ENCODE assay signal across 13 mouse cellular contexts in the genomic region with DNA sequence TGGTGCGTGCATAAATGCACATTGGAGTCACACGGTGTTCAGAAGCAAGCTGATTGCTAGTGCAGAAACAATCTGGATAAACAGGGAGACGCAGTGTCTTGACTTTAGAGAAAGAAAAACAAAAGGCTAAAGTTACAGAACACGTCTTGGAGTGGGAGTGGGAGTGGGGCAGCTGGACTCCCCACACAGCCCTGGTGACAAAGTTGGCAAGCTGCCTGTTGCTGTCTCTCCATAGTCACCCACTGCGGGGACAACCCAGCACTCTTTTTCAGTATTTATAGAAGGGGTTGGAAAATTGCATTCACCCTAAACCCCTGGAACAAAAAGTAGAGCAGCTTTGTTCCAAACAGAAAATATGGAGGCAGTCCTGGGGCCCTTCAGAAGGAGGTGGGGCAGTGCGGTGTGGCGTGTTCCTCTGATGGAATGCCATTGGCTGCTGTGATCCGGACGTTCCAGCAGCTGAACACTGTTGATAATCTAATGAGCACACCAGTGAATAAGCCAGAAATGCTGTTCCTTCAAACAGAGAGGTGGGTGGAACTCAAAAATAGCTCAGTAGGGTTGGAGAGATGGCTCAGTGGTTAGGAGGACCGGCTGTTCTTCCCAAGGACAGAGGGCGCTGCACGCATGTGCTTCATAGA. TPM values are rescaled to one million over a fixed set of nuclear protein-coding genes. Genes with fewer than 3 reads are reported as not detected.
DNase-seq lines count a peak whose midpoint lies in the region; ATAC-seq and TF ChIP-seq lines count a peak whose summit lies in the region.
"Had no signal": no experiment of that assay in that cellular context is flagged by ENCODE, and none has a peak within 500 bp of the region (broad histone marks: within the 10 kb centered on the region; RNA-seq: fewer than 3 reads in every experiment).

No protein-coding gene starts in this region.

- ATAC-seq in heart, embryonic 13.5 days (ENCODE audit: extremely low read depth, insufficient number of reproducible peaks, low FRiP score, low TSS enrichment) = no peak
- ATAC-seq in limb, embryonic 15.5 days (ENCODE audit: insufficient number of reproducible peaks, low FRiP score, low TSS enrichment, low read depth) = peak; percentile 48; the same call in 1 of the 2 replicates
- ATAC-seq in stomach, postnatal 0 days (ENCODE audit: low FRiP score, low TSS enrichment) = peak; percentile 61; the same call in 1 of the 2 replicates
- ATAC-seq: forebrain, embryonic 13.5 days had no signal

- intact Hi-C loops in heart, postnatal 36 days (cut with DNase I) = no loop called here

- H3K4me1 ChIP-seq in heart, embryonic 13.5 days = peaks cover 10% of the 10 kb centered on the region
- H3K4me1 ChIP-seq in limb, embryonic 15.5 days = no peaks in the 10 kb centered on the region
- H3K4me1 ChIP-seq in stomach, postnatal 0 days (replicated peaks; ENCODE audit: control insufficient read depth, insufficient read depth) = no peaks in the 10 kb centered on the region
- H3K4me1 ChIP-seq: forebrain, embryonic 13.5 days; midbrain, embryonic 10.5 days had no signal

- peaks cover 11% of the 10 kb centered on the region for H3K27me3 ChIP-seq in heart, embryonic 13.5 days (replicated peaks)
- peaks cover 3% of the 10 kb centered on the region for H3K27me3 ChIP-seq in limb, embryonic 15.5 days
- no peaks in the 10 kb centered on the region for H3K27me3 ChIP-seq in stomach, postnatal 0 days (ENCODE audit: control insufficient read depth, insufficient read depth, low read length)

- no peak for DNase-seq in heart, postnatal 36 days
- DNase-seq in layer of hippocampus, adult 2 months (ENCODE audit: low spot score in 2 of 2) = peak in 1 of 2 experiments; percentile 36
- no peak for DNase-seq in layer of hippocampus, adult 9-10 months (ENCODE audit: low spot score)
- no peak for DNase-seq in stomach, postnatal 0 days (ENCODE audit: low spot score)
- no peak for DNase-seq in yolk sac, embryonic 10.5 days (ENCODE audit: low spot score)
- no peak for DNase-seq in cerebellum, adult 9-10 months
- DNase-seq: liver; retina, postnatal 1 day had no signal

- H3K9me3 ChIP-seq in heart, embryonic 13.5 days = 0 out of 2 replicates have a peak, but pooled peaks cover 4% of the 10 kb centered on the region
- no peaks in the 10 kb centered on the region for H3K9me3 ChIP-seq in limb, embryonic 15.5 days
- H3K9me3 ChIP-seq in stomach, postnatal 0 days (ENCODE audit: control insufficient read depth, low read length) = no peaks in the 10 kb centered on the region
- H3K9me3 ChIP-seq: forebrain, embryonic 13.5 days; midbrain, embryonic 10.5 days had no signal

- peak; percentile 18; the same call in 1 of the 2 replicates for TF ChIP-seq CTCF in layer of hippocampus, adult 2 months (conservative IDR thresholded peaks at IDR 0.05)
- TF ChIP-seq CTCF in stomach, postnatal 0 days (IDR thresholded peaks at IDR 0.05; ENCODE audit: low read depth) = 0 out of 2 replicates have a peak, but pooled peaks have one; percentile 20

- no peak for TF ChIP-seq EP300 in stomach, postnatal 0 days (optimal IDR thresholded peaks at IDR 0.05)

- no peak overlapping the region for H3K9ac ChIP-seq in heart, embryonic 13.5 days
- no peak overlapping the region for H3K9ac ChIP-seq in limb, embryonic 15.5 days
- H3K9ac ChIP-seq in stomach, postnatal 0 days (ENCODE audit: low read length) = no peak overlapping the region
- H3K9ac ChIP-seq: forebrain, embryonic 13.5 days had no signal

- no peak overlapping the region for H3K4me3 ChIP-seq in heart, embryonic 13.5 days
- no peak overlapping the region for H3K4me3 ChIP-seq in layer of hippocampus, adult 2 months
- H3K4me3 ChIP-seq in limb, embryonic 15.5 days = no peak overlapping the region
- no peak overlapping the region for H3K4me3 ChIP-seq in stomach, postnatal 0 days (ENCODE audit: low read depth, low read length)
- H3K4me3 ChIP-seq: forebrain, embryonic 13.5 days; midbrain, embryonic 10.5 days had no signal

- no peaks in the 10 kb centered on the region for H3K36me3 ChIP-seq in heart, embryonic 13.5 days
- no peaks in the 10 kb centered on the region for H3K36me3 ChIP-seq in limb, embryonic 15.5 days
- no peaks in the 10 kb centered on the region for H3K36me3 ChIP-seq in stomach, postnatal 0 days (ENCODE audit: control insufficient read depth, insufficient read depth, low read length)
- H3K36me3 ChIP-seq: G1E; midbrain, embryonic 10.5 days had no signal

- peak overlapping the region; percentile 62 for H3K27ac ChIP-seq in heart, embryonic 13.5 days (replicated peaks)
- H3K27ac ChIP-seq in layer of hippocampus, adult 2 months = peak overlapping the region; percentile 68; the same call in 1 of the 2 replicates
- no peak overlapping the region for H3K27ac ChIP-seq in limb, embryonic 15.5 days
- peak overlapping the region; percentile 73 for H3K27ac ChIP-seq in stomach, postnatal 0 days (replicated peaks)
- H3K27ac ChIP-seq: forebrain, embryonic 13.5 days; midbrain, embryonic 10.5 days had no signal

- 60% methylated on average over 12 of the region's 12 CpGs for WGBS in heart, embryonic 13.5 days
- WGBS in limb, embryonic 15.5 days = 72% methylated on average over 12 of the region's 12 CpGs
- 45% methylated on average over 12 of the region's 12 CpGs for WGBS in stomach, postnatal 0 days

- H3K4me2 ChIP-seq in heart, embryonic 13.5 days = no peak overlapping the region
- H3K4me2 ChIP-seq in limb, embryonic 15.5 days = no peak overlapping the region
- H3K4me2 ChIP-seq in stomach, postnatal 0 days (replicated peaks; ENCODE audit: low read depth) = no peak overlapping the region
- H3K4me2 ChIP-seq: forebrain, embryonic 13.5 days had no signal

RNA-seq across cellular contexts. Expression of gene Slc35c1, which starts 17.5 kb away (rescaled TPM):
- 7.7 and 8.9 TPM in 2 replicates for polyA plus RNA-seq in heart, embryonic 13.5 days (2015; fragmentation: Nextera tagmentation; extraction: Ambion mirVana)
- total RNA-seq in heart, postnatal 36 days (2021) = 1 to 10 TPM; 5.8 to 7.5 TPM
- total RNA-seq in layer of hippocampus, adult 2 months (2021) = 10 to 100 TPM; 14.0 to 15.7 TPM
- 14.8 and 15.6 TPM in 2 replicates for polyA plus RNA-seq in limb, embryonic 15.5 days (2015; fragmentation: Nextera tagmentation; extraction: Ambion mirVana)
- polyA plus RNA-seq in stomach, postnatal 0 days (2015; fragmentation: Nextera tagmentation; extraction: Ambion mirVana) = 35.8 and 41.7 TPM in 2 replicates

RNA-seq across cellular contexts. Expression of gene Cry2, which starts 43.9 kb away (rescaled TPM):
- 18.6 and 19.0 TPM in 2 replicates for polyA plus RNA-seq in heart, embryonic 13.5 days (2015; fragmentation: Nextera tagmentation; extraction: Ambion mirVana)
- total RNA-seq in heart, postnatal 36 days (2021) = 10 to 100 TPM; 21.8 to 33.4 TPM
- 100 to 1,000 TPM; 105 to 108 TPM for total RNA-seq in layer of hippocampus, adult 2 months (2021)
- 40.3 and 41.5 TPM in 2 replicates for polyA plus RNA-seq in limb, embryonic 15.5 days (2015; fragmentation: Nextera tagmentation; extraction: Ambion mirVana)
- polyA plus RNA-seq in stomach, postnatal 0 days (2015; fragmentation: Nextera tagmentation; extraction: Ambion mirVana) = 14.8 and 17.3 TPM in 2 replicates
